Mouse (Mus musculus): ENCODE results near the gene Zdhhc22. TPM values are rescaled to one million over a fixed set of nuclear protein-coding genes. Genes with fewer than 3 reads are reported as not detected.

Gene Zdhhc22
- polyA plus RNA-seq, 1 experiment from 2014 or later: 2.1 TPM

DNA sequence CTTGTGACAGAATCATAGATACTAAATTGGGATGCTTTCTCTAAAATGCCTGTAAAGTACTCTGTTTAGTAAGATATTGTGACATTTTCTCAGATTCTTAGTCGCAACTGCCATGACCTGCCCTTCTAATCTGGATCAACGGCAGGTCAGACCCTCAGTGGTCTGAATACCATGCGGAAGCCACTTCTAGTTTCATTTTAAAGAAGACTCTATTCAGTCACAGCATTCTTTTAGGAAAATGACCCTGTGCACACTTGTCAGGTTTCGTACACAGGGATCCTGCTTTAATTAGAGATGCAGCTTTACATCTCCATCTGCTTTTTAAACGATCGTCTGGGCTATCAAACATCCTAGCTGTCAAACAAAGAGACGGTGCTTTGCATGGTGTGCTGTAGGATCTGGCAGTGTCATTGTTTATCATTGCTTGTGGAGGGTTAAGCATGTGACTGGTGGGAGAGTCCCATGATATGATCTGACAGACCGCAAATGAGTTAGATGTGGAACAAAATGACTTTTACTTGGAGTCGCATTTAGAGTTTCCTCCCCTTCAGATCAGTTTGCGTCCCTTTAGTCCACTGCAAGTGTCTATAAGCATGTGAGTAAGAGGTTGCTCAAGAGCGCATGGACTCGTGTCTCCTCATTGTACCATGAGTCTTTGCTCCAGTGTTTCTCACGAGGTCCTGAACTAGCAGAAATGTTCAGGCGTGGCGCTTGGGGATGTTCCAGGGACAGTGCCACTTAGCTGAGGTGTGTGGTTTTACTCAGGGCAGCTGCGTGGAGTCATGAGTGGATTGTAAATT, 39.9 kb downstream of the Zdhhc22 start:
- Histone ChIP-seq H3K9me3 (ENCODE audit: control insufficient read depth, low read length) (no peaks in the 10 kb centered on the region), H3K36me3 (ENCODE audit: control insufficient read depth, insufficient read depth, low read length) (peaks cover 8% of the 10 kb centered on the region), H3K4me3 (ENCODE audit: low read depth, low read length) (no peak overlapping the region), H3K4me2 (ENCODE audit: low read depth) (no peak overlapping the region), H3K27ac (ENCODE audit: low read depth, low read length) (no peak overlapping the region), H3K27me3 (ENCODE audit: control insufficient read depth, insufficient read depth, low read length) (no peaks in the 10 kb centered on the region), H3K9ac (ENCODE audit: low read length) (no peak overlapping the region), H3K4me1 (ENCODE audit: control insufficient read depth, insufficient read depth, low read length) (peaks cover 8% of the 10 kb centered on the region; the same call in 1 of the 2 replicates)
- 85% methylated on average over 16 of the region's 16 CpGs for WGBS
- DNase-seq (ENCODE audit: low spot score) (no peak), ATAC-seq (ENCODE audit: insufficient read depth, low FRiP score, low TSS enrichment) (no peak)

DNA sequence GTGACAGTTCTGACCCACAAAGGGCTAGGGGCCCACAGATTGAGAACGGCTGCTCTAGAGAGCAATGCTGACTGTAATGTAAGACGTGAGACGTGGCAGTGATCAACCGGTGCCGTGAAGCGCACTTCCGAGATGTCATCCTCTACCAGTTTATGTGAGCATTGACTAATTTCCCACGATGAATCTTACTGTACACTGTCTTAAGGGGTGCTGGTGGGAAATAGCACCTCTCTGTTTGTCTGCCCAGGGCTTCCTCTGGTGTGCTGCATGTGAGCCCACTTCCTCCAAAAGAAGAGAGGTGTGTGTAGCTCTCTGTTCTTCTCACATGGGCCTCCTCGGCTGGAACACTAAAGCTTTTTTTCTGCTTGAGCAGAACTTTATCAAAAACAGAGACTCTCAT, 40.7 kb downstream of the Zdhhc22 start:
- no peak overlapping the region for H3K4me2 ChIP-seq (ENCODE audit: low read depth)
- peaks cover 8% of the 10 kb centered on the region; the same call in 1 of the 2 replicates for H3K4me1 ChIP-seq (ENCODE audit: control insufficient read depth, insufficient read depth, low read length)
- no peaks in the 10 kb centered on the region for H3K9me3 ChIP-seq (ENCODE audit: control insufficient read depth, low read length)
- H3K27ac ChIP-seq (ENCODE audit: low read depth, low read length): no peak overlapping the region
- no peaks in the 10 kb centered on the region for H3K27me3 ChIP-seq (ENCODE audit: control insufficient read depth, insufficient read depth, low read length)
- H3K36me3 ChIP-seq (ENCODE audit: control insufficient read depth, insufficient read depth, low read length): peaks cover 6% of the 10 kb centered on the region
- no peak overlapping the region for H3K9ac ChIP-seq (ENCODE audit: low read length)
- no peak overlapping the region for H3K4me3 ChIP-seq (ENCODE audit: low read depth, low read length)
- 90% methylated on average over 9 of the region's 9 CpGs for WGBS
- ATAC-seq (ENCODE audit: insufficient read depth, low FRiP score, low TSS enrichment) (no peak), DNase-seq (ENCODE audit: low spot score) (no peak)

DNA sequence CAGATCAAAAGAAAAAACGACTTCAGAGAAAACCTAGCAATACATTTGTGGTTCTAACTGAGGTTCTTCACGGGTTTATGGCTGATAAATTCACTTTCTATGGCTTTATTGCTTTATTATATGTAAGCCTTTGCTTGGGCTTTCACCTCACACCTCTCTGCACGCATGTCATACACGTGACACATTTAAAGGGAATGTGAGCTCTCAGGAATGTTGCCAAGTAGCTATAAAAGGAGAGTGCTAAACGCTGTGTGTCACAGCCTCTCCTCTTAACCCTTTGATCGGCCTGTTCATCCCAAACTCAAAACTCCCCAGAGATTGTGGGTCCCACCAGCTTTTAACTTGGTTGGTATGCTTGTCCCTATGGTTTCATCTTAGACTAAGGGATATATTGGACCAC, 41.6 kb downstream of the Zdhhc22 start:
- Histone ChIP-seq H3K9me3 (ENCODE audit: control insufficient read depth, low read length) (no peaks in the 10 kb centered on the region), H3K4me3 (ENCODE audit: low read depth, low read length) (0 out of 2 replicates have a peak overlapping the region, but pooled peaks have one; percentile 66), H3K27ac (ENCODE audit: low read depth, low read length) (no peak overlapping the region), H3K36me3 (ENCODE audit: control insufficient read depth, insufficient read depth, low read length) (peaks cover 2% of the 10 kb centered on the region; the same call in 1 of the 2 replicates), H3K4me1 (ENCODE audit: control insufficient read depth, insufficient read depth, low read length) (peaks cover 8% of the 10 kb centered on the region; the same call in 1 of the 2 replicates), H3K9ac (ENCODE audit: low read length) (no peak overlapping the region), H3K27me3 (ENCODE audit: control insufficient read depth, insufficient read depth, low read length) (no peaks in the 10 kb centered on the region), H3K4me2 (ENCODE audit: low read depth) (no peak overlapping the region; the same call in 1 of the 2 replicates)
- no peak for DNase-seq (ENCODE audit: low spot score)
- WGBS: 39% methylated on average over 6 of the region's 6 CpGs
- no peak for ATAC-seq (ENCODE audit: insufficient read depth, low FRiP score, low TSS enrichment)

DNA sequence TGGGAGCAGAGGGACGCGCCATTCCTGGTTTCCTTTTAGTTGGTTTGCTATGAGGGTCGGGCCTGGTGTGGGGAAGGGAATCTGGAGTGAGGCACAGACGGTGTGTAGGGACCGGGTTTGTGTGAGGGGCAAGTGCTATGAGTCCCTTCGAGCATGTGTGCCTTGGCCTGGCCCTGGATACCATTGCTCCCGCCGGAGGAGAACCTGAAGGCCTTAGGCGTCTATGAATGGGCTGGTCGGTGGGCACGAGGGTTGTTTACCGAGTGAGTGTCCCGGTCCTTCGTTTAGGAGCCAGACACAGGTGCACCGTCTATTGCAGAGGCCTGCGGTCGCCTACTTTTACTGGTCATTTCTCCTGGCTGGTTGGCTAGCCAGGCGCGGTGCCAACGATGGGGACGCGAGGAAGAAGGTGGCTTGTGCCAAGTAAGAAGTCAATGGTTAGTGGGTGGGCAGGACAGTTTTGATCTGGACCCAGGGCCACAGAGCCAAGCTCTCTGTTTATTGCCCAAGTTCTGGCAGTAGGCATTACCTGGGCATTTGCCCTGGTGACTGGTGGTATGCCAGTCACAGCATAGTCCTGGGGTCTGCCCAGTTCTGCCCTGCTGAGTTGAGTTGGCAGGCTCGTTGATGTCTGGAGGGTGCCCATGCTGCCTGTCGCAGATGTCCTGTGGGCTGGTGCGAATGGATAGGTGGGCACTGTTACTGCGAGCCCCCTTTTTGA, 42.4 kb downstream of the Zdhhc22 start:
- H3K9ac ChIP-seq (ENCODE audit: low read length): peak overlapping the region; percentile 94
- peak overlapping the region; percentile 66 for H3K4me3 ChIP-seq (ENCODE audit: low read depth, low read length)
- no peaks in the 10 kb centered on the region for H3K9me3 ChIP-seq (ENCODE audit: control insufficient read depth, low read length)
- H3K27ac ChIP-seq (ENCODE audit: low read depth, low read length): peak overlapping the region; percentile 99
- DNase-seq (ENCODE audit: low spot score) (no peak), ATAC-seq (ENCODE audit: insufficient read depth, low FRiP score, low TSS enrichment) (peak; percentile 56)
- H3K36me3 ChIP-seq (ENCODE audit: control insufficient read depth, insufficient read depth, low read length): no peaks in the 10 kb centered on the region
- peaks cover 8% of the 10 kb centered on the region; the same call in 1 of the 2 replicates for H3K4me1 ChIP-seq (ENCODE audit: control insufficient read depth, insufficient read depth, low read length)
- no peaks in the 10 kb centered on the region for H3K27me3 ChIP-seq (ENCODE audit: control insufficient read depth, insufficient read depth, low read length)
- 20% methylated on average over 26 of the region's 26 CpGs for WGBS
- peak overlapping the region; percentile 88 for H3K4me2 ChIP-seq (ENCODE audit: low read depth)

DNA sequence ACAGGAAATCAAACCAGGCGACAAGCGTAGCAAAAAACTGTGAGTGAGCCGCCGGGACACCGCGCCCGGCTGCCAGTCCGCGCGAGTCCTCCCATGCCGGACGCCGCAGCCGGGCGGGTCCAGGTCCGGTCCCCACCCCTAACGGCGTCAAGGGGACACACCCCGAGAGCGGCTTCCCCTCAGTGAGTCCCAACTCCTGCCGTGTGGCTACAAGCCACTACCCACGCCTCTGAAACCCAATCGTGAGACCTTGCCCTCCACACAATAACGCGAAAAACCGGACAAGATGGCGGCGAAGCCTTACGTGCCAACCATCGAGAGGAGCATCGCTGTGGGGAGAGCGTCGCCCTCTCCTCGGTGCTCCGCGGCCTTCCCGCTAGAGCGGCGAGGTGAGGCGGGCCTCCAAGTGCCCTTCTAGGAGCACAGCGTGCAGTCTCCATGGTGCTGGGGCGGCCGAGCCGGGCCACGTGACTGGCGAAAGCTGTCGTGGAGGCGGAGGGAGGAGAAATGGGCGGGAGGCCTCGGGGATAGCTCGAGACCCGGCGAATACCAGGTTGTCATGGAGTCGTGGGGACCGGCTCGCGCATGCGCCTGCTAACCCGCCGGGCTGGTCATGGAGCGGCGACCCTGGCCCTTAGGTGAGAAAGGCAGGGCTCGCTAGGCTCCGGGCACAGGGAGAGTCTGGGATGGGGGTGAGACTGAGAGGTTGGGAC, 43.2 kb downstream of the Zdhhc22 start, which contains the start of gene Cipc:
Gene Cipc, plus strand, starts transcription at position 182 of the 713 bp plus-strand sequence.
- peak; percentile 98 for DNase-seq (ENCODE audit: low spot score)
- under 1% methylated on average over 64 of the region's 64 CpGs for WGBS
- peak; percentile 96 for ATAC-seq (ENCODE audit: insufficient read depth, low FRiP score, low TSS enrichment)
- Histone ChIP-seq H3K4me1 (ENCODE audit: control insufficient read depth, insufficient read depth, low read length) (peaks cover 13% of the 10 kb centered on the region), H3K4me2 (ENCODE audit: low read depth) (peak within 1 kb of the TSS; percentile 88), H3K27me3 (ENCODE audit: control insufficient read depth, insufficient read depth, low read length) (no peaks in the 10 kb centered on the region), H3K36me3 (ENCODE audit: control insufficient read depth, insufficient read depth, low read length) (no peaks in the 10 kb centered on the region), H3K4me3 (ENCODE audit: low read depth, low read length) (peak within 1 kb of the TSS; percentile 66), H3K9ac (ENCODE audit: low read length) (peak within 1 kb of the TSS; percentile 94), H3K9me3 (ENCODE audit: control insufficient read depth, low read length) (no peaks in the 10 kb centered on the region), H3K27ac (ENCODE audit: low read depth, low read length) (peak within 1 kb of the TSS; percentile 99)

DNA sequence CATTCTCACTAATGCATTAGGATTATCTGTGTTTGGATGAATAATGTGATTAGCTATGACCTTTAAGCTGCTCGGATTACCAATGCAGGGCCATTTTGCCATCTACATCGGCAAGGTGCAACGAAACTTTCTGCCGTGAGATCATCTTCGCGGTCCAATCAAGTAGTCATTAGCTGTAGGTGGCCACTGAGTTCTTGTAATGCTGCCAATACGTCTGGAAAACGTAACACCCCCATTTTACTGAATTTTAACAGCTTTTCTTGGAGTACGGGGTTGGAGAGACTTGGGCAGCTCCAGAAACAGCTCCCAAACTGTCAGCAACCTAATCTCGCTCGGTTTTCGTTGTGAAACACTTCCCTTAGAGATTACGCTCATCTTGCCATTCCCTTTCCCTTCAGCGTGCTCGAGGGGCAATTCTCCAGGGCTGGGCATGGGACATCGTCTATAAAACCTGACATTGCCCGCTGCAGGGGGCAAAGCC, 43.9 kb downstream of the Zdhhc22 start:
- under 1% methylated on average over 17 of the region's 17 CpGs for WGBS
- Histone ChIP-seq H3K27ac (ENCODE audit: low read depth, low read length) (peak overlapping the region; percentile 99), H3K4me3 (ENCODE audit: low read depth, low read length) (peak overlapping the region; percentile 66), H3K9me3 (ENCODE audit: control insufficient read depth, low read length) (no peaks in the 10 kb centered on the region), H3K4me1 (ENCODE audit: control insufficient read depth, insufficient read depth, low read length) (peaks cover 18% of the 10 kb centered on the region), H3K4me2 (ENCODE audit: low read depth) (peak overlapping the region; percentile 63), H3K27me3 (ENCODE audit: control insufficient read depth, insufficient read depth, low read length) (no peaks in the 10 kb centered on the region), H3K36me3 (ENCODE audit: control insufficient read depth, insufficient read depth, low read length) (no peaks in the 10 kb centered on the region), H3K9ac (ENCODE audit: low read length) (peak overlapping the region; percentile 94)
- ATAC-seq (ENCODE audit: insufficient read depth, low FRiP score, low TSS enrichment) (no peak), DNase-seq (ENCODE audit: low spot score) (no peak)

DNA sequence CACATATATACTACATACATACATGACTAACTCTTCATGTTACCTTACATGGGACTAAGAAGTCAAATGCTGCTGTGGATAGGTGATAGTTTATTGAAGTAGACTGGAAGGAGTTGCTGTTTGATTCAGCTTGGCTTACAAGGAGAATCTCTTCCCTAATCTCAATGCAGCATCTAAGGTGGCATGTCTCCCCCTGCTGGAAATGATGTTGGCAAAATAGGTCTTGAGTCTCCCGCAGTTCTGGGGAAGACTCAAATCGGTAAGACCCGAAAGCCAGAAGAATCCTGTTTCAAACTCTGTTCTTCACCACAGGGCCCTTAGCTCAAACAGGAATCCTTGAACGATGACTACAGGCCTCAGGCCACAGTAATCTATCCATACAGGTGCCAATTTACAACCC, 45.1 kb downstream of the Zdhhc22 start:
- Histone ChIP-seq H3K4me3 (ENCODE audit: low read depth, low read length) (no peak overlapping the region), H3K9me3 (ENCODE audit: control insufficient read depth, low read length) (no peaks in the 10 kb centered on the region), H3K36me3 (ENCODE audit: control insufficient read depth, insufficient read depth, low read length) (no peaks in the 10 kb centered on the region), H3K4me2 (ENCODE audit: low read depth) (no peak overlapping the region), H3K27me3 (ENCODE audit: control insufficient read depth, insufficient read depth, low read length) (no peaks in the 10 kb centered on the region), H3K9ac (ENCODE audit: low read length) (no peak overlapping the region), H3K27ac (ENCODE audit: low read depth, low read length) (no peak overlapping the region), H3K4me1 (ENCODE audit: control insufficient read depth, insufficient read depth, low read length) (peaks cover 22% of the 10 kb centered on the region)
- 7% methylated on average over 4 of the region's 4 CpGs for WGBS
- ATAC-seq (ENCODE audit: insufficient read depth, low FRiP score, low TSS enrichment) (no peak), DNase-seq (ENCODE audit: low spot score) (peak; percentile 73)

DNA sequence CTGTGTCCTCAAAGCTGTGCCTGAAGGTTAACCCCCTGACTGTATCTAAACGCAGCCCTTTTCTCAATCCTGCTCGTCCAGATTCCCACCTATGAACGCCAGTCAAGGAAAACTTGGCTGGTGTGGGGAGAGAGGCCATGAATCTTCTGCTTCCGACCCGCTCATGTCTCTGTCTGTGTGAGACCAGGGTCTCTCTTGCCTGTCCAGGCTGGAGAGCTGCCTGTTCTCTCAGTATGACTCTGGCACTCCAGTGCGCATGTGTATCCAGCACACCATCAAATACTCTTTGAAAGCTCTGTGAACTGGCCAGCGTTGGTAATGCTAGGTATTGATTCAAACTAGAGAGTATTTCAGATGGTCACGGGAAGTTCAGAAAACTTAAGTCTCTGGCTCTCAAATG, 46.8 kb downstream of the Zdhhc22 start:
- H3K9ac ChIP-seq (ENCODE audit: low read length): no peak overlapping the region
- no peaks in the 10 kb centered on the region for H3K9me3 ChIP-seq (ENCODE audit: control insufficient read depth, low read length)
- no peak overlapping the region for H3K4me3 ChIP-seq (ENCODE audit: low read depth, low read length)
- H3K4me2 ChIP-seq (ENCODE audit: low read depth): no peak overlapping the region
- peaks cover 22% of the 10 kb centered on the region for H3K4me1 ChIP-seq (ENCODE audit: control insufficient read depth, insufficient read depth, low read length)
- no peak overlapping the region for H3K27ac ChIP-seq (ENCODE audit: low read depth, low read length)
- no peak for ATAC-seq (ENCODE audit: insufficient read depth, low FRiP score, low TSS enrichment)
- H3K27me3 ChIP-seq (ENCODE audit: control insufficient read depth, insufficient read depth, low read length): no peaks in the 10 kb centered on the region
- DNase-seq (ENCODE audit: low spot score): no peak
- 95% methylated on average over 8 of the region's 8 CpGs for WGBS
- H3K36me3 ChIP-seq (ENCODE audit: control insufficient read depth, insufficient read depth, low read length): no peaks in the 10 kb centered on the region
